Mouse (Mus musculus) myocyte (in vitro differentiated cells): Measurements from ENCODE around the gene Hsdl2.

Experiments
- MAX ChIP-seq: IDR thresholded peaks from one replicate; pipeline ENCODE4 v1.6.1; 2011; ENCODE audit warnings: low read depth, mild to moderate bottlenecking, control low read depth
- MYOD1 ChIP-seq, 3 experiments: IDR thresholded peaks; one replicate each; pipeline ENCODE4 v1.6.1; 2011; ENCODE audit warnings: control low read depth in 2 of 3, low read depth in 2 of 3, mild to moderate bottlenecking in 2 of 3, moderate library complexity in 1 of 3; ENCODE audit not compliant: insufficient read length in 2 of 3, control insufficient read depth in 1 of 3
- MYOG ChIP-seq, 3 experiments: IDR thresholded peaks; one replicate each; pipeline ENCODE4 v1.6.1; 2011; ENCODE audit warnings: control low read depth in 2 of 3, low read depth in 2 of 3, mild to moderate bottlenecking in 2 of 3; ENCODE audit not compliant: insufficient read length in 2 of 3, control insufficient read depth in 1 of 3, insufficient read depth in 1 of 3
- POLR2A ChIP-seq: IDR thresholded peaks from one replicate; pipeline ENCODE4 v1.6.1; 2011; ENCODE audit warnings: low read depth, mild to moderate bottlenecking, control low read depth, moderate library complexity; ENCODE audit not compliant: insufficient read length
- POLR2AphosphoS2 ChIP-seq: IDR thresholded peaks from one replicate; pipeline ENCODE4 v1.6.1; 2011; ENCODE audit warnings: low read depth, control low read depth; ENCODE audit not compliant: insufficient read length
- TCF12 ChIP-seq: IDR thresholded peaks from one replicate; pipeline ENCODE4 v1.6.1; 2011; ENCODE audit warnings: mild to moderate bottlenecking, control low read depth; ENCODE audit not compliant: poor library complexity, insufficient read depth, severe bottlenecking
- TCF3 ChIP-seq: IDR thresholded peaks from one replicate; pipeline ENCODE4 v1.6.1; 2011; ENCODE audit warnings: low read depth, control low read depth; ENCODE audit not compliant: insufficient read length

DNA sequence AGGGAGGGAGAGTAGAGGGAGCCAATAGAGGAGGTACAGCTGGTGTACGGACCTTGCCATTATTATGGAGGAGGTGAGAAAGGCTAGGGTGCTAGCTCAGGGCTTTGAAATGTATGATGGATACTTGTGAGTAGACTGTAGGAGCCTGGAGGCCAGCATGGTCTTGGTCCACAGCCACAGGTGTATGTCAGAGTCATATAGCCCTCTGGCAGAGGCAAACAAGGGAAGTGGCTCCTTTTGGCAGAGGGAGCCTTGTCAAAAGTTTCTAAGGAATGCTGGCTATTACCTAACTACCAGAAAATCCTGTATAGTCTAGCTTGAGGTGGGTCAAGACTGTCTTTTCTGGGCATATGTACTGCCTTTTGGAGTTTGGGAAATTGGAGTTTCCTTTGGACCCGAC, 59.4 kb downstream of the Hsdl2 start:
- TF ChIP-seq TCF12 (no peak), POLR2A (no peak), MYOD1 (IDR thresholded peaks at IDR 0.05; ENCODE audit: control insufficient read depth in 1 of 3, insufficient read length in 2 of 3, low read depth in 2 of 3) (no peak), TCF3 (no peak), MAX (no peak), MYOG (IDR thresholded peaks at IDR 0.05; ENCODE audit: control insufficient read depth in 1 of 3, insufficient read depth in 1 of 3, insufficient read length in 2 of 3, low read depth in 2 of 3) (no peak), POLR2AphosphoS2 (no peak)
